Mouse (Mus musculus) CD4-positive, CD25-positive, alpha-beta regulatory T cell, adult 2 months (primary cell): ENCODE results near the gene Mill2.

Experiments used
- DNase-seq: peaks from one replicate; pipeline ENCODE4 v3.0.0-alpha.2; 2012; ENCODE audit warnings: low read depth, low spot score

The Mill2 gene

DNA sequence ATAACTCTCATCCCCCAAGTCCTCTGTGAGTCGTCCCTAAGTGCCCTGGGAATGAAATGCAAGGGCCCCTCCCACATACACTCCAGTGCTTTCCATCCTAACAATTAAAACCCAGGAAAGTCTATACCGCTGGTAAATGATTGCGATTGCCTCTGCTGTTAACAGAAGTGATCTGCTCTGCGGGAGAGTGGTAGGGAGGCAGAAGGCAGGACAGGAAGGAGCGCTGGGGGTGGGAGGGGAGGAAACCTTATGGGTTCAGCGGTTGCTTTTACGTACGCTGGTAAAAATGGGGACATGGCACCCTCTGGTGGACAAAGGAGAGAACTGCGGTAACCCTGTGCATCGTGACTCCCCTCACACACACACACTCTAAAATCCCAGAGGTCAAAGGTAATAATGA, 33.5 kb downstream of the Mill2 start:
- DNase-seq: peak; percentile 92

DNA sequence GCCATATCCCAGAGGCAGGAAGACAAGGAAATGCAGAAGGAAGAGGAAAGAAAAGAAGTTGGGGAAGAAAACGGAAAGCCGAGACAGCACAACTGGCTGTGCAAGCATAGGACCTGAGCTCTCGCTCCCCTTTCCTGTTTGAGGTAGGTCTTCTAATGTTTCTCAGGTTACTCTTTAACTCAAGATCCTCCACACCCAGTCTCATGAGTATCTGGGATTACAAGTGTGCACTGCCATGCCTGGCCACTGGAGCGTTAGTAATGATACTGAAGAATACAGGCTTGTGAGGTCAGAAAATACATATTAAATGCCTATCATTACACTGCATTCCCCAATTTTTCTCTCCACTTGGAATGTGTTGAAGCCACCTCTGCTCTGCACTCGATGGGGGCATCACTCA, 35.6 kb downstream of the Mill2 start:
- DNase-seq: no peak

DNA sequence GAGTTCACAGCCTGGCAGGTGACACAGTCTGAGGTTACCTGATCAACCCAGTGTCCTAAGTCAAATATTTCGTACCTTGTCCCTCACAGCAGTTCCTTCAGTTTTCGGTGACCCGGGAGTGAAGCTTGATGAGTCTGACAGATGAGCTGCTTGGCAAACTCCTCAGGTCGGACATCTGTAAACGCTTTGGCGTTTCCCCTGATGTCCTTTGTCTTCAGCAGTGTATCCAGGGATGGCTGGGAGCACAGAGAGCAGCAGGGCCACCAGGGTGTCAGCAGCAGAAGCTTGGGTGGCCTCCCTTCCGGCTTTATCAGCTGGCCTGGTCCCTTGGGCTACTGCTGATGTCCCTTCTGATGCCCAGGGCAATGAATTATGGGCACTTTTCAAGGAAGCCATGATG, 38.9 kb downstream of the Mill2 start:
- no peak for DNase-seq

DNA sequence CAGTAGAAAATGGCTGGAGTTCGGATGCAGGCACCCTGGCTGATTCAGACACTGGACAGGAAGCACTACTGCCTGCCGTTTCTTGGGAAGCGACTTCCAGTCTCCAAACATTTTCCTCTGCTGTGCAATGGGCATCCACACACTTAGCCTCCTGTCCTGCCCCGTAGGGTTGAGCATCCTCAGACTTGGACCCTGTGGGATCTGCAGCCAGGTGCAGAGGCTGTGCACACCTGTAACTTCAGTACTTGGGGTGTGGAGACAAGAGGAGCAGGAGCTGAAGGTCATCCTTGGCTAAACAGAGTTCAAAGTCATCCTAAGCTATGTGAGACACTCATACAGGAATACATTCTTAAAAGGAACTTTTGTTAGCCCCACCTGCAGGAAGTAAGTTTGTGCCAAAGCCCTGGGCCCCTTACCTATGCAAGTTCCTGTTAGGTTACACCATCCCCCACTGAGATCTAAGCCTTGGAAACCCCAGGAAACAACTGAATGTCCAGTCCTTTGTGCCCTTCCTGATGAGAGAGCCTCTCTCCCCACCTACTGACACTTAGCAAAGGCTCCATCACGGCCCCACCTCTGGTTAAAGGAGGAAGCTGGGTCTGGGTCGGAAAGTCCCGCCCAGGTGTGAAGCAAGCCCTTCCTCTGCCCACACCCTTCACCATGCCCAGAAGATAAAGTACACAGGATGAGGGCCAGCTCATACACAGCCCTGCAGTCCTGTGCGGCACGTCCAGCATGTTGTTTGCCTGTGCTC, 44.4 kb downstream of the Mill2 start:
- DNase-seq: peak; percentile 60

DNA sequence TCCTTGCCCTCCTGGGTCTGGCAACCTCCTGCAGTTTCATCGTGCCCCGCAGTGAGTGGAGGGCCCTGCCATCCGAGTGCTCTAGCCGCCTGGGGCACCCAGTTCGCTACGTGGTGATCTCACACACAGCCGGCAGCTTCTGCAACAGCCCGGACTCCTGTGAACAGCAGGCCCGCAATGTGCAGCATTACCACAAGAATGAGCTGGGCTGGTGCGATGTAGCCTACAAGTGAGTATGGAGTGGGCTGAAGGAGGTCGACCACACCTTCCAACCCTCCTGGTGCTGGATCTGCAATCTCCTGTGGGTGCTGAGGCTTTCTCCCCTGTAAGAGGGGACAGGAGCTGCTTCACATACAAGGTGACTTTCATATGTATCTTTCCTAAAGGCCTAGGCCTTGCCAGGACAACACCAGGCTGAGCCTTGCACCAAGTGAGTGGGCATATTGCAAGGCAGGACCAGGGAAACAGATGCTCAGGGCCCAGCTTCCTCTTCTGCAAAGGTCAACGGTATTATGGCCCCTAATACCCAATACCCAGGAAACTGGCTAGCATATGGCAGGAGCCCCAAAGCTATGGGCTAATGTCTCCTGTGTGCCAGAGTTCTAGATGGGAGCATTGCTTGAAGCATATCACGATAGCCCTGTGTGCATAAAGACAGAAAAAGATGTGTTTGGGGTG, 45.1 kb downstream of the Mill2 start:
- no peak for DNase-seq

DNA sequence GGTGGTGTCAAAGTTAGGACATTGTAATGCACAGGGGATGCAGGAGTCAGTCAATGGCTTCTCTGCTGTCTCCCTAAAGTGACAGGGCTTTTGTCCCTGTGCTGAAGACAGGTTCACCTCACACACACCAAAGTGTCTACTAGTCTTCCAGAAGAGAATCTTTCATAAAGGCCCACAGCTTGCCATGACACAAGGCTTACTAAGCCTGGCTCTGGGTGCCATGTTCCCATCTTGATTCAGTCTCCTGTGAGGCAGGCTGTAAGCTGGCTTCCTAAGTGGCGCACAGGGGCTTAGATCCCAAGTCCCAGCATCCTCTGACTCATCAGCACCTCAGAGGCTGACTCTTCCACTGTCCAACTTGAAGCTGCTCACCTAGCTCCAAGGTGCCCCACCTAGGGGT, 47.2 kb downstream of the Mill2 start:
- DNase-seq: no peak

DNA sequence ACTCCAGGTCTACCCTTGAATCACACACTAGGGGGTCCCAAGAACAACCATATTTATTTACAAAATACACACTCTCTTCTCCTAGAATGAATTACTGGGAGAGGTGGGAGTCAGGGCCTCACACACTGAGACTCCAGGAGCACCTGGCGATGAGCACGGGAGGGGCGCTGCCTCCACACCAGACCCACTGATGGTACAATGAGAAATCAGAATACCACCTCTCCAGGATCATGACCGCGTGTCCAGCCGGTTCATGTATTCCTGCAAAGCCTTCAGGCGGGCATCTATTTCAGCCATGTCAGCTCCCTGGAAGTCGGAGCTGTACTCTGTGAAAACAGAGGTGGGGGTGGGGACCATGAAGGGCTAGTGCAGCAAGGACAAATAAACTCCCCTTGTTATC, 51.1 kb downstream of the Mill2 start:
- no peak for DNase-seq

DNA sequence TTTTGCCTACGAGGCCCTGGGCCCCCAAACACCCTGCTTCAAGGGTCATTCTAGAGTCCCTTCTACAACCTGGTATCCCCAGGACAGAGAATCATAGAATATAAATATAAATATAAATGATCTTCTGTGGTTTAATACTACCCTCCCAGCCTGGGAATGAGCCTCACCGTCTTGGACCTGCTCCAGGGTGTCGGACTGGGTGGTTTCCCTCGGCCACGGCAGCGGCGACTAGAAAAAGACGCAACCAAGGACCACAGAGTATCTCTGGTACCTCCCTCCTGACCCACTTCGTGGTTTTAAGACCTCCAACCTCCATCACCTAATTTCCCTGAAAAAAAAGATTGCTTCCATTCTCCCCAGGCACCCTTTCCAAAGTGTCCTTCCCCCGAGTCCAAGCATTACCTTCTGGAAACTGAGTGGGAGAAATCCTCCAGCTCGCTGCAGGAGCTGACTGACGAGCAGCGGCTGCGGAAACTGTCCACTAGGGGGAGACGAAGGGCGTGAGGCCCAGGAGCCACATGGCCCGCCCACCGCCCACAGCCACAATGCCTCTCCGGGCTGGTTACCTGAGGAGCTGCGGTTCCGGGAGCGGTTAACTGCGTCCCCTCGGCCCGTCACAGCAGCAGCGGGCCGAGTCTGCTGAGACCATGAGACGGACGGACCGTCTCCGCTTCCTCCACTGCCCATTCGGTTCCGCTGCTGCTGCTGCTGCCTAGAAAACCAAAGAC, 52.3 kb downstream of the Mill2 start:
- DNase-seq: peak; percentile 93

DNA sequence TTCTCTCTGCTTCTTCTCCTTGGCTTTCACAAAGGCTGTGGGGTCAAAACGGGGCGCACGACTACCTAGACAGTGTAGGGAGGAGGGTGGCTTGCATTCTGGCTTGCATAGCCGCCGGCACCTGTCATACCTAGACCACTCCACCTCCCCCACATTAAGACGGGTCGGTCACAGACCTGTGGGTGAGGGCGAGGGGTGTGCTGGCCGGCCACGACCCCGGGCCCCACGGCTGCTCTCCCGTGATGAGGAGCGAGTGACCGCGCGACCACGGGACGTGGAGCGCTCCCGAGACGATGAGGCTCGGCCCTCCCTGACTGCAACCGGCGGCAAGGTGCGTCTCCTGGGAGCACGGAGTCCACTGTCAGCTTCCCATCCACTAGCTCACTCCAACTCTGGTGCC, 53.2 kb downstream of the Mill2 start:
- no peak for DNase-seq

DNA sequence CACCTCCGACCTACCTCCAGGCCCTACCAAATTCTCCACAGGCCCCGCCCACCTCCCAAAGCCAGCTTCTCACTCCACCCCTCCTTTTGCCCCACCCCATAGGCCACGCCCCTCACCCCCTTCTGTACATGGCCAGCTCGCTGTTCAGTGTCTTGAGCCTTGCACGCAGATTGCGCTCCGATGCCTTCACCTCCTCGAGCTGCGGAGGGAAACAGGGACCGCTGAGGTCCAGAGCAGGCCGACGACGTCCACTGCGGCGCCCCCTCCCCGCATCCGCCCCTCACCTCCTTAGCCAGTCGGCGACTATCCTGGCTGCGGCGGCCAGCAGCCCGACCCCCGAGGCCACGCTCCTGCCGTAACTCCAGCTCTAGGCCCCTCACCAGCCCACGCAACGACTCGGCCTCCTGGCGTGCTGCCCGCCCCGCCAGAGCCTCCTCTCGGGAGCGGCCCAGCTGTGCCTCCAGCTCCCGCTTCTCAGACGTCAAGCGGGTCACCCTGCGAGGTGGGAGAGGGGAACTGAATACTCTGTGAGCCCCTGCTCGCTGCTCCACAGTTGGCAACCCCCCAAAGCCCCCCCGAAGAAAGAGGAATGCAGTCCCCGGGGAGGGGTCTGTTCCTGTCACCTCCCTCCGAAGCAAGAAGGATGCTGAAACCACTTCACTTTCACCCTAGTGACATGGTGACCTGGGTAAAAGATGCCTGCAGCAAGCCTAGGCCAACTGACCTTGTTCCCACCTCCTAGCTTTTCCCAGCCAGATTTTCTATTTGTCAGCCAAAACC, 54.1 kb downstream of the Mill2 start:
- DNase-seq: peak; percentile 65

DNA sequence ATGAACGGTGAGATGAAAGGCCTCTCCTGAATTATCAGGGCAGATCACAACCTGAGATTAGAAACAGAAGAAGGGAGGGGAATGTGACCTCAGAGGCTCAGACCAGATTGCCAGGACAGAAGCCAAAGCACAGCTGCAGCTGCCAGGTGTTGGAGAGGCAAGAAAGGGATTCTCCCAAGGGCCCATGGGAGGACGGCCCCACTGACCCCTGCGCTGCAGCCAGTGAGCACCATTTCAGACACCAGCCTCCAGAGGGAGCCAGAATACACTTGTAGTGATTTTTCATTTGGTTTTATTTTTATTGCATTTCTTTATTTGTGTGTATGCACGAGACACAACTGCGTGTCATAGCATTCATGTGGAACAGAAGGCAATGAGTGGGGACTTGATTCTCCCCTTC, 56.8 kb downstream of the Mill2 start:
- DNase-seq: no peak

DNA sequence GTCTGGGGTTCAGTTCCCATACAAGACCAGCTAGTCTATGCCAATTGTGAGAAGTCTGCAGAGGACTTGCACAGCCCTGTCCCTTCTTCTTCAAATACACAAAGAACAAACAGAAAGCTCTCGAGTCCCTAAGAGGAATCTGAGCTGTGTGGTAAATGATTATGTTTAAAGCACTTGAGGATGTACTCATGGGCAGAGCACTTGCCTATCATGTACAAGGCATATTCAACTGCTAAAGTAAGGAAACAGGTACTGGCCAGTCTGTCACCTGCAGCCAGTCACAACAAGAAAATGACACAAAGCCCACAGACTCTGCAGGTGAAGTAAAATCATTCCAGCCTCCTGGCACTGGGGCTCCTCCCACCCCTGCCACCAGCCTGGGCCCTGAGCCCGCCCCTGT, 60.7 kb downstream of the Mill2 start:
- DNase-seq: no peak

DNA sequence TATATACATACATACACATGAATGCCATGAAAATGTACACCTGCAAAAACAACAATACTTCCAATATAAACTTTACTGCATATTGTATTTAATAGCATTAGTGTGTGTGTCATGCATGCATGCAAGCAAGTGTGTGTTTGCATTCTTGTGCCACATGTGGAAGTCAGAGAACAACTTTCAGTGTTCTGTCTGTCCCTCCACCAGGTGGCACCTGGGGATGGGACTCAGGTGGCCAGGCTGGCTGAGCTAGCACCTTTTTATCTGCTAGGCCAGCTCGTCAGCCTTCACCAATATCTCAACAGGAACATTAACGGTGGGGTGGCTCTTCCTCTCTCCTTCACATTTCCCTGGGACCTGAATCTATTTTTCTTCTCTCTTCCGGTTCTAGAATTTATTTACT, 62.7 kb downstream of the Mill2 start:
- DNase-seq: peak; percentile 13

DNA sequence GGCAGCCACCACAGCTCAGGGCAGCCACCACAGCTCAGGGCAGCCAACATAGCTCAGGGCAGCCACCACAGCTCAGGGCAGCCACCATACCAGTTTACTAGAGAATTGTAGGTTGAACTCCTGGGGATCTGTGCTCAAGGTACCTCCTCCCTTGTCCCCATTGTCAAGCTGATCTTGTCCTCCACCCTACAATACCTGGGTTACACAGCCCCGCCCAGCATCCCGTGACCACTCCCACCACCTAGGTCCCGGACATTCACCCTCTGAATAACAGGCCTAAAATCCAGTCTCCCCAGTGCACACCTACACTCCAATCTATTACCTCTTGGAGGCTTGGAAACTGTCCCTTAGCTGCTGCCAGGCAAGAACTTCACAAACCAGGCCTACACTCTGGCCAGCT, 65.2 kb downstream of the Mill2 start:
- DNase-seq: no peak

DNA sequence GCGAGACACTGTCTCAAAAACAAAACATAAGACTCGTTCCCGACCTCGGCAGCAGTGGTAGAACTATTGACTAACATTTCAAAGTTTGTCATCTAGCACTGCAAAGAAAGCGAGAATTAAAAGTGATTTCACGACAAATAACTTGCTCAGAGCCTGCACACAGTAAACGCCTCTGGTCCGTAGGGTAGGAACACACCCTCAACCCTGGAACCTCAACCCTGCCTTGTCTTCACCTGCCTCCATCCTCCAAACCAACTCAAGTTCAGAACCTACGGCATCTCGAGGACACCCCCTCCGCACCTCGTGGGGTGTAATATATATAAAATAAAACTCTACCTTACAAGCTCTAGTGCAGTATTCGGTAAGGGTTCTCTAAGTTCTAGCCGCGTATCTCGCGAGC, 70.0 kb downstream of the Mill2 start:
- DNase-seq: no peak

DNA sequence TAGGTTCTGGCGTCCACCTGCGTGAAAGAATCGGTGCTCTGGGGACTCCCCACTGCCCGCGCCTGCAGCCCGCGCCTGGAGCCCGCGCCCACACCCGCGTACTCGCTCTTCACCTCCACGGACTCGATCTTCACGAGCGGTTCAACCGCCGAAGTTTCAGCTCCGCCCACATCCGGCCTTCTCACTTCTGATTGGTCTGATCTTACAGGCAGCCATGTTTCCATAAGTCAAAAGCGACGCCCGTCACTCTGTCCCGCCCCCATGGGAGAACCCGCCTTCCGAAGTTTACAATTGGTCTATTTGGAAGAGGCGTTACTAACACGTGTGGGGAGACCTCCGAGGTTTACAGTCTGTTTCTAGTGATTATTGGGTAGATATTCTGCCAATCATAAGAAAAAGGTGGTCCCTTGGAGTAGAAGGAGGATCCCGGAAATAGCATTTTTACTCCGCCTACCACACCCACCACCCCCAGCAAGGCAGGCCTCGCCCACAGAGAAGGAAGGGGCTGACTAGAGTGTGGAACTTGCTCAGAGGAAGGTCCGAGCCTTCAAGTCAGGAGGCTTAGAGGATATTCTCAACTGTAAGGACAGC, 70.6 kb downstream of the Mill2 start, which contains the start of gene Ccdc61:
Gene Ccdc61 (minus strand): TSS at position 175 of the 591 bp plus-strand sequence.
- DNase-seq: peak; percentile 98
